Mouse (Mus musculus) induced T-regulatory cell, adult 2 months (primary cell): ENCODE measurements around the gene Slfn2.

Source experiments
- DNase-seq: peaks from one replicate; pipeline ENCODE4 v3.0.0-alpha.2; 2012; ENCODE audit warnings: low read depth

Gene Slfn2

GRCm38 (mm10) chr11:83077714-83078422, 13.0 kb downstream of the Slfn2 start:
- DNase-seq = peak; percentile 95

GRCm38 (mm10) chr11:83078423-83079140, 13.7 kb downstream of the Slfn2 start:
- DNase-seq = peak; percentile 70

GRCm38 (mm10) chr11:83079487-83080199, 14.7 kb downstream of the Slfn2 start:
- DNase-seq = peak; percentile 90

GRCm38 (mm10) chr11:83082741-83083473, 18.0 kb downstream of the Slfn2 start:
- no peak for DNase-seq

- no peak for DNase-seq
Measured at GRCm38 (mm10) chr11:83084161-83084560, 19.2 kb downstream of the Slfn2 start.

GRCm38 (mm10) chr11:83084761-83085160, 19.8 kb downstream of the Slfn2 start:
- DNase-seq = no peak

GRCm38 (mm10) chr11:83115138-83115537, 50.2 kb downstream of the Slfn2 start:
- peak; percentile 89 for DNase-seq

GRCm38 (mm10) chr11:83116597-83117227, 51.8 kb downstream of the Slfn2 start, which contains the start of gene Slfn1:
Gene Slfn1, plus strand, starts transcription at chr11:83116849.
- DNase-seq = peak; percentile 77

- peak; percentile 71 for DNase-seq
Measured at GRCm38 (mm10) chr11:83118056-83118455, 53.1 kb downstream of the Slfn2 start.
